Mouse (Mus musculus) Muller cell, postnatal 12 days (primary cell): ENCODE results near the gene 2010111I01Rik.
"Not testable (repeated sequence)": the region's sequence is repeated elsewhere in the genome, so short reads cannot be mapped to it uniquely, and the experiment has no call there.

ENCODE experiments used
- DNase-seq: peaks from one replicate; pipeline ENCODE4 v3.0.0-alpha.2; 2015; ENCODE audit errors: inconsistent ontology term

The 2010111I01Rik gene

DNA sequence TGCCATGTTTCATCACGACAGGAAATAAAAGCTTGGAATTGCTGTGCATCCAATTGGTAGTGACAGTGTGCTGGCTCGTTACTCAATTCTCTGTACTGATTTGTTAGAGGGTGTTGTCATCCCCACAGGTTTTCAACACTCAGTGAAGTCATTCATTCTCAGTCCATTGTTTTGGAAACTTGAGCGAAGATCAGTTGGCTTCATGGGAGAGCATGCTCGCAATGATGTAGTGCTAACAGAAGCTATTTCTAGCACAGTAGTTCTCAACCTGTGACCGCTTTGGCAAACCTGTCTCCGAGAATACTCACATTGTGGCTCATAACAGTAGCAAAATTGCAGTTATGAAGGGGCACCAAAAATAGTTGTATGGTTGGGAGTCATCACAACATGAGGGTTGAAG is 8.7 kb upstream of the 2010111I01Rik start:
- DNase-seq, result no peak

DNA sequence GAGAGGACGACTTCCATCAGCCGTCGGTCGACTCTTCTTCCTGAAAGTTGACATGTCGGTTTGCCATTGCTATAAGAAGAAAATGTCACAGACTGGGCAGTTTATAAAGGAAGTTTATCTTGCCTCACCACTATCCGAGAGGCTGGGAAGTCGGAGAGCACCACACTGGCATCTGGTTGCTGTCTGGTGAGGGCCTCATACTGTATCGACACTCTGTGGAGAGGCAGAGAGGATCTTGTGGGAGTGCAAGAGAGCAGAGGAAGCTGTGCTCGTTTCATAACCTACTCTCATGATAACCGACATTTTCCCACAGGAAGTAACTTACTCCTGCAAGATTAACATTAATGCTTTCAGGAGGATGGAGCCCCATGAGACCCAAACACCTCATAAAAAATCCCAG is 7.9 kb upstream of the 2010111I01Rik start:
- DNase-seq, result no peak

DNA sequence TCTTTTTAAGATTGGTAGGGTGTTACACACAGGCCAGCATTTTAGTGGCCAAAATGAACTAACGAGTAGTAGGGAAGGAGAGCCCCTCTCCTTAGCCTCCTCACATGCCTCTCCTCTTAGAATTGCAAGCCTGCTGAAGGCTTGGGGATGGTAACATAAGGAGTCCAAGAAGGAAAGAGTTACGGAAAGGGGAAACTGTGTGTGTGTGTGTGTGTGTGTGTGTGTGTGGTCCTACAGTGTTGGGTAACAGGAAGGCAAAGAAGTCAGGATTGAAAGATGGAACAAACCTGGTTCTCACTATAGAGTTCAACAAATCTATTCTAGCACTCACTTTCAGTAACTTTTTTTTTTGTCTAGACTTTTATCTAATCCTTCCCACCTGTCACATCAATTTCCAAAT is 1.3 kb upstream of the 2010111I01Rik start:
- no peak for DNase-seq

DNA sequence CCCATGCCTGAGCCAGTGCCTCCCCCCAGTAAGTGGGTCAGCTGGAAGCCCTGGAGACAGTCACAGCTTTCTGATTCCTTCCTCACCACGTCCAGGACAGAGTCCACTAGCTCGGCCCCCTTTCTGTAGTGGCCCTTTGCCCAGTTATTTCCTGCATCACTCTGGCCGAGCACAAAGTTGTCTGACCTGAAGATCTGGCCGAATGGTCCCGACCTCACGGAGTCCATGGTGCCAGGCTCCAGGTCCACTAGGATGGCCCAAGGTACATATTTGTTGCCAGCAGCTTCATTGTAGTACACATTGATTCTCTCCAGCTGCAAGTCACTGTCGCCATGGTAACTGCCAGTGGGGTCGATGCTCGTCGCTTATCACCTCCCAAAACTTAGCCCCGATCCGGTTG is 3.5 kb downstream of the 2010111I01Rik start:
- DNase-seq, result no peak

DNA sequence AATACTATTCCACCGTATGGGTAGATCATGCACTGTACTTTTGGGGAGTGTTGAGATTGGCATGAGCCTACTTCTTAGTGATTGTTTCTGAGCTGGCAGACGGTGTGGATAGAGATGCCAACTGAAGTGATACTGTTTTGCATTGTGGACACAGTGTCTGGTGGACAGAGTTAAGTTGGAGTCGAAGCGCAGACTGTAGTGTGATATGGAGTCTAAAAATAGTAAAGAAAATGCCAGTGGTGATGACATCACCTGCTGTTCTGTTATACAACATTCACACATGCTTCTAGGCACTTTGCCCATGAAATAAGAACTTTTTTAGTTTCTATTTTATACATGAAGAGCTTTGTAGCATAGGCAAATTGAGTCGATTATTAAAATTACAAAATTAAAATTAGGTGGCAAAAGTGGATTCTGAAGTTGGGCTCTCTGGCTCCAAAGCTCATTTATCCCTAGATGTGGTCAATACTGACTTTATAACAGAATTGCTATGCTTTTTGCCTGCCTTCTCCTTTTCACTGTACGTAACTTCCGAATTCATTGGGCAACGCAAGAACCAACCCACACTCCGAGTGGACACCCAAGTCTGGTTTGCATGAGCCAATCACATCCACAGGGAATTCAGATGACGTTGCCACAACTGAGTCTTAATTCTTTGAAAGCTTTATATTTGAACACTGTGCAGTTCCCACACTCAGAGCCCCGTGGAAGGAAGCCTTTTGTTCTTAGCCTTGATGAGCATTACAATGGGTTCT is 6.0 kb downstream of the 2010111I01Rik start:
- no peak for DNase-seq

DNA sequence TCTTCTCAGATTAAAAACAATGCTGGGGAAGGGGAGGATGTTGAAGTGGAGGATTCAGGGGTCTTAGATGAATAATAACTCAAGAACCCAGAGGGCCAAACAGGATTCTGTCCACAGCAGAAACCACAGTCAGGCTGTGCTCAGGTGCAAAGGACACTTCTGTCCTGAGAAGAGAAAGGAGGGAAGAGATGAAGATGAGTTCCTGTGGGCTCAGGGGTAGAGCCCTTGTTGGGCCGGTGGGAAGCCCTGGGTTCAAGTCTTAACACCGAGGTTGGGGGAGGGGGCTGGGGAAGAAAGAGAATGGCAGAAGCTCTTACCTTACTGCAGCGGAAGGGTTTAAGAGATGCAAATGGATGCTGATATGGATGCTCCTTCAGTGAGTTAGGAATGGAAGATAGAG is 7.7 kb downstream of the 2010111I01Rik start:
- DNase-seq, result no peak

DNA sequence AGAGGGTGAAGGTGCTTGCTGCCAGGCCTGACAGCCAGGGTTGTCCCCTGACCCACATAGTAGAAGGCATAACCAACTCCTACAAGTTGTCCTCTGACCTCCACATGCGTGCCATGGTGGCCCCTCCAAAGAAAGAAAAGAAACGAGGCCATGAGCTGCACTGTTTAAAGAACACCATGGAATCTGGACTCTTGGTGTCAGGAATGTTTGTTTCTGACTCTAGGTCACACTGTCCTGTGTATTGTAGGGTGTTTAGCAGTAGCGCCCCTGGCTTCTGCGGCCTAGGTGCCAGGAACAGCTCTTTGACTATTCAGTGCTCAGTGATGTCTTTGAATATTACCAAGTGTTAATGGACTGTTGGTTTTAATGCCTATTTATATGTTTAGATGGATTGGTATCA is 8.4 kb downstream of the 2010111I01Rik start:
- DNase-seq, result no peak

DNA sequence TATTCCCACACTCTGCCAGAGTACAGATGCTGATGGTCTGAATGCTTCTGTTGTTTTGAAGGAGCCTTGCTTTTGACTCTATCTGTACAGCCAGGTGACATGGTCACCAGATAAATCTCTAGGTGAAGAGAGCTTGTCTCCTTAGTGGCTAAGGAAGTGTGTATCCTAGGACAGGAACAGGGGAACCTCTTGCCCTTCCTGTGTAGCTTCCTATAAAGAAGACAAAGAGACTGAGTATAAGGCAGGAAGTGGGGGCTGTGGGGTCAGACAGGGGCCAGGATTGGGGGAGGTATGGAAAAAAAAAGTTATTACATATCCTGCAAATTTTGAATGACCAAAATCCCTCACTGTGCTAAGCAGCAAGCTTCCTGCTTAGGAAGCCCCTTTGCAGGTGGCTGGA is 13.4 kb downstream of the 2010111I01Rik start:
- DNase-seq, result no peak

DNA sequence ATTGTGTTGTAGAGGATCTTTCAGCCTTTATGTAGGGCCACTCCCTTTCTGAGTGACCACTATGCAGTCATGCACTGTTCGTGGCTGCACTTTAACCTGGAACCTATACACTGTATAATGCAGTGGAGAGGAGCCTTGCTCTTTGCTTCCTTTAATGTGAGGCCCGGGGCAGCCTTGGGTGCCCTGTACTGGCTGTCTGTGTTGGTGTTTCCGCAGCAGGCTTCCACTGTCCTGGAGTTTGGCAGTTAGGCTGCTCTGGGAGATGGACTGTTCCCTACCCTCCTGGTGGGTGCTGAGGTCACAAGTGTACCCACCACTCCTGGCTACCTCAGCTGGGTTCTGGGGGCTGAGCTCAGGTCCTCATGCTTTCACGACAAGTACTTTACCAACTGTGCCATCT is 14.1 kb downstream of the 2010111I01Rik start:
- DNase-seq, result no peak

DNA sequence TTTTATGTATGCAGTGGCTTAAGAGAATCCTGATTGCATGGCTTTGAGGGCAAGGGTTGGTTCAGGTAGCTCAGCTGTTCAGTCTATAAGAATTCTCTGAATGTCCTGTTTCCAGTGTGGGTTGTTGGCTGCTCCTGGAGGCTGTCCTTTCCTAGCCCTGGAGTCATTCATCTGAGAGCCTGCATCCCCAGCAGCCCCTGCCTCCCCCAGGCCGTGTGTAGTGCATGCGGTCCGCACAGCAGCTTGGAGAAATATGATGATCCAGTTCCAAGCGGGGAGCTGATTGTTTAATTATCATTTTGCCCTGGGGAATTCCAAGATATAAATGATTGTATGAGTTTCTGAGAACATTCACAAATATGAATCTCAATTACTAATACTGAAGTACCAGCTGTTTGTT is 14.5 kb downstream of the 2010111I01Rik start:
- no peak for DNase-seq

DNA sequence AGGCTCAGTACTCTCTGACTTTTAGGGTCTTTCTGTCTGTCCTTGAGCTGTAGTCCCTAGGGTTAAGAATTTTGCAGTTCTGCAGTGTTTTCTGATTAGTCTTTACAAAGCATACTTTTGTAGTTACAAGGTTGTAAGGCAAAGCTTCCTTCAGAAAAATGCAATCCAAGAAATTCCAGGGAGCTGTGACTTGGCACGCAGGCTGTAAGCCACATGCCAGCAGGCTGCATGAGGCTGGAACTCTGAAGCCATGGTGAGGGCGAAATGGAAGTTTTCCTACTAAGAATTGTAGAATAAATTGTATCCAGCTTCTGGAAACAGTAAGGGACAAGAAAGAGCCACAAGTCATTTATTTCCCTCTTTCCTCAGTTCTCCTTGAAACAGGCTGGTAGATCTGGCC is 15.4 kb downstream of the 2010111I01Rik start:
- DNase-seq, result peak; percentile 44

DNA sequence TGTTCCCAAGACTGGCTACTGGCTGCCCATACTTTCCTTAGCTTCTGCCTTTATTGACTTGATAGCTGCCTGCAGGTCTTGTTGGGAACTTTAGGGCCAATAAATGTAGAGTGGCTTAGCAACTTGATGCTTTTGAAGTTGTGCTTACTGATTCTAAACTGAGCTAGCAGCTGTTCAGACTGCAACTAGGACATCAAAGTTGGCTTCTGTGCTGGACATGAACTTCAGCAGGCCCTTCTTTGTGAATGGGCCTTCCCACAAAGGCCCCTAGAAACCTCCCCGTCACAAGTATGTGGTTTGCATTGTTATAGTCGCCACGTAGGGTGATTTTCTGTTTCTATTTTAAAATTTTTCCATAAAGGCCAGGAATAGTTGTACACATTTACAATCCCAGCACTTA is 19.8 kb downstream of the 2010111I01Rik start:
- DNase-seq, result no peak

DNA sequence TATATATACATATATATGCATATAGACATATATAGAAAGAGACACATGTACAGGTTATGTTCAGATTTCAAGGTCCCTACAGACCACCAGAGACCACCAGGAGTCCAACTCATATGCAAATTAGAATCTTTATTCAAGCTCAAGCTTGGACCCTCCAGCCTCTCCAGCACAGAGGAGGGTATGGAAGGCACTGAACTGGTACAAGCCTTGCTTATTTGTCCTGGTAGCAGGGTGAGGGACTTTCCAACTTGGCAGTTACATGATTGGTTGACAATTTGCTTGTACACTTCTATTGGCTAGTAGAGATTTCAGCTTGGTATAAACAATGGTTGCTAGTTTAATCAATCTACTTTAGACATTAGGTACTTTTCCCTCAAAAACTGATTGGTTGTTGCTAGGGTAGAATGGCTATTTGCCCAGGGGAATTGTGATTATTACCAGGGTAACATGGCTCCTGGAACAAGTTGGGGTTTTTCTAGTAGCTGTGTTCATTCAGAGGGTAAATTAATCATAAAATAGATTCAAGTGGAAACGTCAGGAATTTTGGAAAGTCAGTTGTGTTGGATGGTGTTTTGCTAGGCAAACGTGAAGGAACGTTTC is 25.3 kb downstream of the 2010111I01Rik start:
- no peak for DNase-seq

DNA sequence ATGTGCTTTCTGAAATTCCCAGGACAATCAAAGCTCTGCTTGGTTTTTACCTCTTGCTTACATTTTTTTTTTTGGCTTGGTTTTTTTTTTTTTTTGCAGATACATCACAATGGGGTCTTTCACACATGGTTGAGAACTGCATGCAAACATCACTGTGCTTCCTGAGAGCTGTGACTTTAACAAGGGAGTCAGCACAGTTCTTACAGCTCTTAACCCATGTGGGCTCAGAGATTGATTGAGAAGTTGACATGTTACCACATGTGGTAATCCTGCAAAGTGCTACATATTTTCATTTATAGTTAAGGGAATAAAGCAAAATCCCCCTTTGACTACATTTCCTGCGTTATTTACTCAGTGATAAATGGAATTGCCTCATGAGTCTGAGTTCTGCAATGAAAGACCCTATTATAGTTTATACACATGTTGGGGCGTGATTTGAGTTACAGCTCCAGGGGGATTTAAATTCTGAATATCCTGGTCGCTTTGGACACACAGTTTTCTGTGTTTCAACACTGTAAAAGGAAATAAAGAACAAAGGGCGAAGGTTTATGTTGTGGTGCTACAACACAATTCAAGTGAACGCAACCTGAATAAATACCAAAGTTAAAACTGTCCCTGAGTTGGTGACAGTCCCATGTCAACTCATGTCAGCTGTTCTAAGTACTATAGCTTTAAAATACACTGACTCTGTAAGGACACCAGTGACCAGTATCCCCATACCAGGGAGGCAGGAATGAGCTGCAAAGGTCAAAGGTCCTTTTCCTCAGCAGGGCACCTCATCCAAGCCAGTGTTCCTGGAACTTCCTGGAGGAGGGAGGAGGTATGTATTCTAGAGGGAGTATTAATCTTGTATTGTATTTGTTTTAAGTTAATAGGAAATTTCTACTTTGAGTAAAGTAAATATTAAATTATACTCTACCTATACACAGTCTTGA is 29.1 kb downstream of the 2010111I01Rik start:
- no peak for DNase-seq

DNA sequence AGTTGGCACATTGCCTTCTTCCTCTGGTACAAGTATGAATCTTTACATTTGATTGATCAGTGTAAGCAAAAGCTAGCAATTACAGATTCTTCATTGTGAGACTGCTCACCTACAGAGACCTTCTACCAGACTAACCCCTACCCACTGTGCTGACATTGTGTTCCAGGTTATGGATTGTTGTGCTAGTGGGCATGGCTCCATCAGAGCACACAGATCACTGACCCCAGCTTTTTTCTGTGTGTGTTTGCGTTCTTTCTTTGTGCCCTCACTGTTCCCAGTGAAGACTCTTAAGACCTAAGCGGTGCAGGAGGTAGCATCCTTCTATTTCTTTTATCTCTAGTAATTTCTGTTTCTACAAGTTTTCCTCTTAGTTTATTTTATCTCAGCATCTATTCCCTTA is 32.1 kb downstream of the 2010111I01Rik start:
- DNase-seq, result no peak

DNA sequence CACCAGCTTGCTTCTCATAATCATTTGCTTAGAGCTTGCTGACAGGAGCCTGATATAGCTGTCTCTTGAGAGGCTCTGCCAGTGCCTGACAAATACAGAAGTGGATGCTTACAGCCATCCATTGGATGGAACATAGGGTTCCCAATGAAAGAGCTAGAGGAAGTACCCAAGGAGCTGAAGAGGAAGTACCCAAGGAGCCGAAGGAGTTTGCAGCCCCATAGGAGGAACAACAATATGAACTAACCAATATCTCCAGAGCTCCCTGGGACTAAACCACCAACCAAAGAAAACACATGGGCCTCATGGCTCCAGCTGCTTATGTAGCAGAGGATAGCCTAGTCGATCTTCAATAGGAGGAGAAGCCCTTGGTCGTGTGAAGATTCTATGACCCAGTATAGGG is 42.8 kb downstream of the 2010111I01Rik start:
- not testable (repeated sequence) for DNase-seq

DNA sequence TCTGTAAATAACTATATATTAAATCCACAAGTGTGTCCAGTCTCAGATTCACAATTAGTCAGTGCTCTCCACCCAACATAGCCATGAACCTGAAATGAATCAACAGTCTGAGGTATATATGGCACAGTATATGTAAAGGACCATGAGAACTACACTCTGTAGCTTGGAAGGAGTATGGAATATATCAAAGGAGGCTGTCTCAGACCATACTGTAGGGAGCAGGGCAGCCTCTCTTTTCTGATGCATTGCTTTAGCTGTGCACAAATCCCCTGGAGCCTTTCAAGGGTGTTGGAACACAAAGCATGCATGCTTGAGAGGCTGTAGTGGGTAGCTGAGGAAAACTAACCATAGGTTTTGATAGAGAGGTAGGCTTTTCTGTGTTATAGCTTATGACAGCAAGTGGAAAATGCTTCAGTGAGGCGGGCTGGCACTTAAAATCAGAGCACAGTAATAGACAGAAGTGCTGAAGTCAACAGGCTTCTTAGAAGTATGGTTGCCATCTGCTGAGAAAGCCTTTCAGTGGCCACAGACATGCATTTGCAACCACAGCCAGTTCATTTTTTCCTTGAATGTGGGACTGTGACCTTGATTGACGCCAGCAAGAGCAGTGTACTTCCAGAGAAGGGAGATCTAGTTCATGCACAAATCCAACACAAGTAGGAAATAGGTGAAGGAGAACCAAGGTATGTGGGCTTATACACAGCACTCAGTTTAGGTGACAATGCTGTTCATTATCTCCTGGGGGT is 45.8 kb downstream of the 2010111I01Rik start:
- no peak for DNase-seq

DNA sequence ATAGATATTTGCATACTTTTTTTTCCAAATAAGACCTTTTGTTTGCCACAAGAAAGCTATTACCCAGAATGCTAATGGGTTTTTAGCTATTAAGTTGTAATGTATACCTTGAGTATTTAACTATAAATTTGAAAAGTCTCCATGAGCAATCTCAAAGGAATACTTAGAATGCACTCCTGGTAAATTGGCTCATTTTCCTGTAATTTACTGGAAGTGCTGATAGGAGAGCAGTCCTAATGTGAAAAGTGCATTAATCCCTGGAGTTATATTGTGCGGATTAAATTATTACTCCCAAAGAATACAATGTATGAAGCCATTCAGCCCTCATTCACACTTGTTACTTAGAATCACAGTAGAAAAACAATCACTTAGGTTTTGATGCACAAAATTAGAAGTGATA is 49.7 kb downstream of the 2010111I01Rik start:
- DNase-seq, result no peak

DNA sequence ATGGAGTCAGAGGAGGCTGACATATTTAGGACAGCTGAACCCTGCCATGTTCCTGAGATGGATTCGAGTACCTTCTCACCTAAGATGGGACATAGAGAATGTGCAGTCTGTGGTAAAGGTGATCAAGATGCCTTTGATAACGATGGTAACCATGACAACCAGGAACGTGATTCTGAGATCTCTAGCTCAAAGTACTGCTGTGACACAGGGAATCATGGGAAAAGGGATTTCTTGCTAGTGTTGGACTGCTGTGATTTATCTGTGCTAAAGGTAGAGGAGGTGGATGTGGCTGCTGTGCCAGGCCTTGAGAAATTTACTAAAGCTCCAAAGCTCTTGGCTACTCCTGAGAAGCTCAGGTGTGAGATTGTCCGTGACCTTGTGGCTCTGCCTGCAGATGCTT is 50.7 kb downstream of the 2010111I01Rik start:
- no peak for DNase-seq

DNA sequence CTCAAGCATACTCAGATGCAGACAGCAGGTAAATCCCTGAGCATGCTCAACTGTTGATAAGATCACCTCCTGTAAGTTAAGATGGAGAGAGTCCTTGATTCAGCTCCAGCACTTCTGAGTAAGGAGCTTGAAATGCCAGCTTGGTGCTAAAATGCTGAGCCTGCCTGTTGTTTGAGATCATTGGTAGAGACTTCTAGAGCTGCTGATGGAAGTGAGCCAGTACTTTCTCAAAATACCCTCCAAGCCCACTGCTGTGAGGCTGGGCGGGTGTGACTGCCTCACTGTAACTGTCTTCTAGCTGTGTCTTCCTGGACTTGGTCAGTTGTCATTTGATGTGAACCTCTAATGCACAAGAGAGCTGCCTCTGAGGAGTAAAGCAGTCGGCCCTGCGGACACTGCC is 51.4 kb downstream of the 2010111I01Rik start:
- no peak for DNase-seq

DNA sequence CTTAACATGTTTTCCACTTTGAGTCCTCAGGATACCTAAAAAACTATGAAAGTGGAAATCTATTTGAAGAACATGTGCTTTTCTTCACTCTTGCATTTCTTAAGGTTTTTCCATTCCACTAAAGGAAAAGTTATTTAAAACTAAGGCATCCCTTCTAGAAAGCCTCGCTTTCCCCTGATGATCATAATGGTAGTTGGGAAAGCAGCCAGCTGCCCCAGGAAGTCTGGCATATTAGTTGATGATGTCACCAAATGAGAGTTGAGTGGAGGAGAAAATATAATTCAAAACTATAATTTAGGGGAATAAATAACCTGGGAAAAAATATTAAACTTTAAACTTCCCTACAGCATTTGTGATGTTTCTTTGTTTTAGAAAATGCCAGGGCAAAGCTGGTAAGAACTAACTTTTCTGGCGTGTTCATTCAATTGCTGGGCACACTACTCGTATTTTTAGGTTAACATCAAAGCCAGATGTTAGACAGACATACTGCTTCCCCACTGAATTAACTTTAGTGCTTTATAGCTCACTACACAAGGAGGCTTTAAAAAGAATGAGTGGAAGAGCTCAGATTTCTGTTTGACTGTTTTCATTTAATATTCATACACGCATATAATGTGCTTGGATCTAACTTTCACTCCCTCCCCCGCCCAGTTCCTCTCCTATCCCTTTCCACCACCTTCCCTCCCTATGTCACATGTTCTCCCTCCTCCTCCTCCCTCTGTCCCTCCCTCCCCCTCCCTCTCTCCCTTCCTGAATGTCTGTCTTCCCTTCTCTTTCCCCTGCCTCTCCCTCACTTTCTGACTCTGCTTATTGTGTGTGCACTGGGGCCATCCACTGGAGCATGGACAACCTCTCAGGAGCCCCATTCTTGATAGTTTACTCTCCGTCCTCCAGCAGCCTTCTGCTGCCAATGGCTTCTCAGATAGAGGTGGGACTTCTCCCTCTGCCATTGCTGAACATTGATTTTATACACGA is 58.8 kb downstream of the 2010111I01Rik start:
- DNase-seq, result no peak
